Mouse (Mus musculus): ENCODE data around the gene Glis3. TPM values are rescaled to one million over a fixed set of nuclear protein-coding genes. Genes with fewer than 3 reads are reported as not detected.

Gene Glis3
- total and polyA plus RNA-seq, 3 experiments, result not detected

- H3K27me3 ChIP-seq (ENCODE audit: control insufficient read depth in 1 of 2, insufficient read depth in 2 of 2, low read length in 2 of 2), result no peaks in the 10 kb centered on the region
- no peak for TF ChIP-seq MAX (IDR thresholded peaks at IDR 0.05; ENCODE audit: low read length)
- TF ChIP-seq ZC3H11A (IDR thresholded peaks at IDR 0.05; ENCODE audit: low read depth, low read length), result no peak
- TF ChIP-seq GATA1 (IDR thresholded peaks at IDR 0.05; ENCODE audit: low read depth, low read length), result no peak
- no peak for TF ChIP-seq ZNF384 (IDR thresholded peaks at IDR 0.05; ENCODE audit: low read depth, low read length)
- no peak for TF ChIP-seq NRF1 (IDR thresholded peaks at IDR 0.05; ENCODE audit: insufficient read depth, low read depth, low read length, poor library complexity, severe bottlenecking)
- no peak for TF ChIP-seq ELF1 (IDR thresholded peaks at IDR 0.05; ENCODE audit: low read depth, low read length)
- TF ChIP-seq ZMIZ1 (IDR thresholded peaks at IDR 0.05; ENCODE audit: low read depth, low read length), result no peak
- TF ChIP-seq ZKSCAN1 (IDR thresholded peaks at IDR 0.05; ENCODE audit: low read depth, low read length), result no peak
- TF ChIP-seq MEF2A (IDR thresholded peaks at IDR 0.05; ENCODE audit: extremely low read depth, insufficient replicate concordance, low read depth, low read length, poor library complexity, severe bottlenecking), result no peak
- TF ChIP-seq GABPA (IDR thresholded peaks at IDR 0.05; ENCODE audit: low read depth, low read length), result no peak
- TF ChIP-seq E2F4 (IDR thresholded peaks at IDR 0.05; ENCODE audit: borderline replicate concordance, low read depth, low read length), result no peak
- TF ChIP-seq EP300 (IDR thresholded peaks at IDR 0.05; ENCODE audit: low read depth in 1 of 2, low read length in 2 of 2), result no peak
- TF ChIP-seq RCOR1 (IDR thresholded peaks at IDR 0.05; ENCODE audit: low read depth, low read length), result no peak
- TF ChIP-seq TCF12 (IDR thresholded peaks at IDR 0.05; ENCODE audit: low read depth, low read length), result no peak
- TF ChIP-seq MAFK (IDR thresholded peaks at IDR 0.05; ENCODE audit: borderline replicate concordance, low read depth, low read length), result no peak
- no peak for TF ChIP-seq MYB (IDR thresholded peaks at IDR 0.05; ENCODE audit: low read depth, low read length)
- H3K79me2 ChIP-seq (ENCODE audit: control insufficient read depth, insufficient read depth, low read length, poor library complexity), result no peaks in the 10 kb centered on the region
- H3K9me3 ChIP-seq (replicated peaks; ENCODE audit: insufficient read depth, low read length), result no peaks in the 10 kb centered on the region
- no peak for DNase-seq (ENCODE audit: low read depth, low spot score)
- H3K36me3 ChIP-seq (ENCODE audit: control insufficient read depth in 1 of 2, insufficient read depth in 2 of 2, low read length in 2 of 2), result no peaks in the 10 kb centered on the region
- no peak overlapping the region for H3K9ac ChIP-seq (ENCODE audit: control insufficient read depth, low read depth, low read length, poor library complexity, severe bottlenecking)
- H3K4me3 ChIP-seq (ENCODE audit: control insufficient read depth in 1 of 2, insufficient read depth in 1 of 2, low read depth in 2 of 2, low read length in 2 of 2), result no peak overlapping the region
- H3K4me1 ChIP-seq (ENCODE audit: control insufficient read depth in 1 of 2, insufficient read depth in 2 of 2, low read length in 2 of 2), result no peaks in the 10 kb centered on the region
- H3K27ac ChIP-seq (ENCODE audit: control insufficient read depth, low read depth, low read length), result no peak overlapping the region
Observed at GRCm38 (mm10) chr19:28520761-28521181, 159.1 kb downstream of the Glis3 start.

DNA sequence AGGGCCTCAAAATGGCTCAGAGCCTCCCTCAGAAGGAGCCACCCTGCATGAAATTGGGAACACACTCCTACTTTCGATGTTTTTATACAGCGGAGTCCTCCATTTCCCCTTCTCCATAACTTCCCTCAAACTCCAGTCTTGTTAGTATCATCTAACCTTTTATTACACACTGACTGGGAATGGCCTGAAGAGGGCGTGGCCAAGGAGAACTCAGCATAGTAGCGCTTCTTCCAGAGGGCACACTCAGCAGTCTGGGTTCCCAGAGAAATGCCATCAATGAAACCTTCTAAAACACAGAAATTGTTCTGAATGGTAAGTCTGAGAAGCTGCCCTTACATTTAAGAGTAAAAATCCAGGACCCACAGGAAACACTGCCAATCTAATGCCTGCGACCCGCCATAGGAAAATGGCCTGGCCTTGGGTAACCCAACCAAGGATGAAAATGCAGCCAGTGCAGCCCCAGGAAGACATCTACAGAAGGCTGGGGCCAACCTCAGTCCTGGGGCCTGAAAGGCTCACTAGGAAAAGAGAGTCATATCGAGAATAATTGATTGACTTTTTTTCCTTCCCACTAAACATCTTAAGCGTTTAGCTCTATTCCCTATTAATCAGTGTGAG, 159.6 kb downstream of the Glis3 start:
- no peaks in the 10 kb centered on the region for H3K36me3 ChIP-seq (ENCODE audit: control insufficient read depth in 1 of 2, insufficient read depth in 2 of 2, low read length in 2 of 2)
- no peak overlapping the region for H3K27ac ChIP-seq (ENCODE audit: control insufficient read depth, low read depth, low read length)
- H3K27me3 ChIP-seq (ENCODE audit: control insufficient read depth in 1 of 2, insufficient read depth in 2 of 2, low read length in 2 of 2), result no peaks in the 10 kb centered on the region
- H3K9ac ChIP-seq (ENCODE audit: control insufficient read depth, low read depth, low read length, poor library complexity, severe bottlenecking), result no peak overlapping the region
- no peak for TF ChIP-seq ELF1 (IDR thresholded peaks at IDR 0.05; ENCODE audit: low read depth, low read length)
- TF ChIP-seq MAFK (IDR thresholded peaks at IDR 0.05; ENCODE audit: borderline replicate concordance, low read depth, low read length), result no peak
- no peak for TF ChIP-seq ZNF384 (IDR thresholded peaks at IDR 0.05; ENCODE audit: low read depth, low read length)
- TF ChIP-seq POLR2A (IDR thresholded peaks at IDR 0.05; ENCODE audit: control insufficient read depth in 1 of 2, insufficient read depth in 1 of 2, low read depth in 1 of 2, low read length in 2 of 2, poor library complexity in 1 of 2), result no peak
- no peak for TF ChIP-seq POLR2AphosphoS2 (IDR thresholded peaks at IDR 0.05; ENCODE audit: low read length)
- TF ChIP-seq ZMIZ1 (IDR thresholded peaks at IDR 0.05; ENCODE audit: low read depth, low read length), result no peak
- TF ChIP-seq GATA1 (IDR thresholded peaks at IDR 0.05; ENCODE audit: low read depth, low read length), result no peak
- TF ChIP-seq KAT2A (conservative IDR thresholded peaks at IDR 0.05; ENCODE audit: low read depth, low read length), result no peak
- no peaks in the 10 kb centered on the region for H3K4me1 ChIP-seq (ENCODE audit: control insufficient read depth in 1 of 2, insufficient read depth in 2 of 2, low read length in 2 of 2)
- H3K4me3 ChIP-seq (ENCODE audit: control insufficient read depth in 1 of 2, insufficient read depth in 1 of 2, low read depth in 2 of 2, low read length in 2 of 2), result no peak overlapping the region
- no peak for DNase-seq (ENCODE audit: low read depth, low spot score)
- no peaks in the 10 kb centered on the region for H3K9me3 ChIP-seq (replicated peaks; ENCODE audit: insufficient read depth, low read length)
- H3K79me2 ChIP-seq (ENCODE audit: control insufficient read depth, insufficient read depth, low read length, poor library complexity), result no peaks in the 10 kb centered on the region

Measured in MEL (cell line).